Mouse (Mus musculus) frontal cortex, postnatal 10 days (tissue): ENCODE results near the gene Galnt16.

Experiments used
- DNase-seq, 2 experiments: peaks; one replicate each; pipeline ENCODE4 v3.0.0; 2022; ENCODE audit warnings: low spot score in 2 of 2, mixed read lengths in 1 of 2

The Galnt16 gene

DNA sequence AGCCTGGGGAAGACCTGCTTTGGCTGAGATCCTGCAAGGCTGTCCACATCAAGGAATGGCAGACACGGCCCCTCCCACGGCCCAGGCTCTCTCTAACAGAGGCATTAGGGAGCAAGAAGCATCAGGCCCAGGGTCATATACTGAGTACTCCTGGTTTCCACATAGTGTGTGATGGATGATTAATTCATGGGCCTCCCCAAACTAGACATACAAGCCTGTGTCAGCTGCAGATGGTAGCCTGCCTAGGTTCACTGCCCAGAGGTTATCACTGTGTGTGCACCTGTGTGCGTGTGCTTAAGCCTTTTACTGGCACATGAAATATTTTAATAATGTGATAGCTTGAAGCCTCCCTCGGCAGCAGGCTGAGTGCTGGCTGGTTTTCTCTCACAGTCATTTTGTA, 77.9 kb downstream of the Galnt16 start:
- no peak for DNase-seq

DNA sequence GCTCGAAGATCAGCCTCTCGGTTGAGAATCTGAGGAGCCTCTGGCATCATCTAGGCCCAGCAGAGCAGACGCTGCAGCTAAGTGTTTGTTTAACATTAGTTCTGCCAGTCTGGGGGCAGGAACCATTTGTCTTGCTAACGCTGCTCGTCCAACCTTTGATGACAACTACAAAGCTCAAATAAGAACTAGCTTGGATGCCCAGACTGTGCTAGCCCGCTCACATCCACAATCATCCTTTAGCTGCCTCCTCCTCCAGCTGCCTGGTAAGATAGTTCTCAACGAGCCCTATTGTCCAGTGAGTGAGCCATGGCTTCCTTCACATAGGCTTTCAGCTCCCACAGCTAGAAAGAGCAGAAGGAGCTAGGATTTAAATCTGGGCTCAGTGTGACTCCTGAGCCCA, 80.2 kb downstream of the Galnt16 start:
- DNase-seq = no peak

DNA sequence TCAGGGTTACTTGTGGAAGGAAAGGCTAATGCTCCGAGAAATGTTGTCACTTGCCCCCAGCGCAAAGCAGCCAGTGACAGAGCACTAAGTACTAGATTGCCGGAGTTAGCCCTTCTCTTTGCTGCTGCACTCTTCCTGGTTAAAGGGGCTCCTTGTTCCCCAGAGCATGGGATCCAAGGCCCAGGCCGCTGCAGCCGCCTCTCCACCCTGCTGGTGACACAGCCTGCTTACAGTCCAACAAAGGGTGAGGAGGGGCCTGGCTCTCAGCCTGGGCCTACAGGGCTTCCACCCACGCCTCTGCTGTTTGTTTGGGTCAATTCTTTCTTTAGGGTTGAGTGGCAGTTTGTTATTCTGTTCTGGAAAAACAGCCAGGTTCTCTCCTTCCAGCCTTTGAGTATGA, 80.7 kb downstream of the Galnt16 start:
- peak in 1 of 2 experiments; percentile 54 for DNase-seq

DNA sequence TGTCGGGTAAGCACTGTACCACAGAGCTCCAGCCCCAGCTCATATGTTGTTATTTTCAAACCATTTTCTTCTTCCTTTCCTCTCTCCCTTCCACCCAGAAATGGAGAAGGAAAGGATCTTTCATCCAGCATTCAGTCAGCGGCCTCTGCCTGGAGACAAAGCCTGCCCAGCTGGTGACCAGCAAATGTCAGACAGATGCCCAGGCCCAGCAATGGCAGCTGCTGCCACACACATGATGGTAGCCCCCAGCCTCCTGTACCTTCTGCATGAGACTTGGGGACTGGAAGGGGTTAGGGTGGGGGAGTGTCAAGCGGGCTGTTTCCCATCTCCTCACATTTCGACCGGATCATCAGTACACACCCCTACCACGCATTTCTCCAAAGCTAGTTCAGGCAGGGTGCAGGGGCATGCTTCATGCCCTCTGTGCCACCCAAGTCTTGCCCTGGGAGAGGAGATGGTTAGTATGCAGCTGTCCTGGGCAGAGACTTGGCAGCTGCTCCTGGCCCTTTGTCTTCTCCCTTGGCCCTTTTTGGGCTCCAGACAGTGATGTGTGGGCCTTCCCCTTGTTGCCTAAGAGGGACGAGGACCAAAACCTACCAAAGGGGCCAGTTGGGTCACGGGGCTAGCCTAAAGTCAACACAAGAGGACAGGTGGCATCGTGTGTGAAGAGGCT, 83.7 kb downstream of the Galnt16 start:
- DNase-seq = no peak

DNA sequence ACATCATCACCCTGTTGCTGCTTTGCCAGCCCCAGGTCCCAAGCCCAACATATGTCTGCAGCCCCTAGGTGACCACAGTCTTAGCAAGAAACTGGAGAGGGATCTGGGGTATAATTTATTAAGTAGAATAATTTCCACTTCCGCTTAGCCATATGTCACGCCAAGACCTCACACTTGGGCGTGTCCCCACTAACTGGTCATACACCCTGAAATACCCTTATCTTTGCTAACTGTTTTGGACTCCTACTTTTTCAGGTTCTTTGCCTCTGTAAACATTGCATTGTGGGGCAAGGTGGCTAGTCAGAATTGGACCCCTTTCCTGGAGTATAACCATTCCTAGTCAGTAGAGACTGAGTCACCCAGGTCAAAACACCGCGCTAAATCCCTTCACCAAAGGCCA, 84.4 kb downstream of the Galnt16 start:
- no peak for DNase-seq

DNA sequence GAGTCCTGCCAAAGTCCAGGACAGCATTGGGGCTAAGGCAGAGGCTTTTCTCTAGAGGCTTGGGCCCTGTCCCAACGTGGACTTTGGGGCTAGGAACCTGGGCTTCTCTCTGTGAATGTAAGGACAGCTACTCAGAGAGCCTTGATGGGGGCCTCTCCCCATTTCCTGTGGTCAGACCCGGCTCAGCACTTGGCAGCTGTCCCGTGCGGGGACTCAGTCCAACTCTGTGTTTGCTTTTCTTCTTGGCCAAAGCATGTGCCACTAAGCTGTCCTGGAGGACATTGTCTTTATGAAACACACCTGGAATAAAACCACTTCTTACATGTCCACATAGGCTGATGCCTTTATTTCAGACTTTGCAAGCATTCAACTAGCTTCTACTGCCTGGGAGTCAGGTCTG, 85.5 kb downstream of the Galnt16 start:
- DNase-seq = no peak

DNA sequence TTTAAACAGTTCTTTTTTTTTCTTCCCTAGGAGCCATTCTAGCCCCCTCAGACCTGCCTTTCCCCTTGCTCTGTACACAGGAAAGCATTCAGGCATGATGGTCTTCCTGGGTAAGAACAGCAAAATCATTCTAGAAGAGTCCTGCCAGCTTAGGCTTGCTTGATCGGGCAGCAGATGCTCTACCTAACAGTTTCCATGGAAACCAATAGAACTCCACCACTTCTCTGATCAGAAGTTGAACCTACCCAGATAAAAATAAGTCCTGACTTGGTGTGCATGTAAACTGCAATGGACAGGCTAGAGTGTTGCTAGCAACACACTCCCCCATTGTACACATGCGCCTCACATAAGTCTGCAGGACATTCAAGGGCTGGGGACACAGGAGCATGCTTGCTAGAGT, 86.1 kb downstream of the Galnt16 start:
- DNase-seq = no peak

DNA sequence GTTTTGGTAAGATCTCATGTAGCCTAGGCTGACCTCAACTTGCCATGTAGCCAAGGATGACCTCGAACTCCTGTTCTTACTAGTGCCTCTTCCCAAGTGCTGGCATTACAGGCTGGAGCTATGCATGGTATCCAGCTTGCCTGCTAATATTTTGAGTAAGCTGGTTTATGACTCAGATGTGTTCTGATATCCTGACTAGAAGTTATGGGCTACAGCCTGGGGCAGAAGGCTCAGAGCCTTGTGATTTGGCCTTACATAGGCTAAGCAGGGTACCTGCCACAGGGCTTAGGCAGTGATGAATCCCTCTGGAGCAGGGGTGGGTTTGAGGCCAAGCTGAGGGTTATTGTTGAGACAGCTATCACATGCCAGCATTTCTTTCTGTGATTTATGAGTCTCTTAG, 90.5 kb downstream of the Galnt16 start:
- DNase-seq = no peak

DNA sequence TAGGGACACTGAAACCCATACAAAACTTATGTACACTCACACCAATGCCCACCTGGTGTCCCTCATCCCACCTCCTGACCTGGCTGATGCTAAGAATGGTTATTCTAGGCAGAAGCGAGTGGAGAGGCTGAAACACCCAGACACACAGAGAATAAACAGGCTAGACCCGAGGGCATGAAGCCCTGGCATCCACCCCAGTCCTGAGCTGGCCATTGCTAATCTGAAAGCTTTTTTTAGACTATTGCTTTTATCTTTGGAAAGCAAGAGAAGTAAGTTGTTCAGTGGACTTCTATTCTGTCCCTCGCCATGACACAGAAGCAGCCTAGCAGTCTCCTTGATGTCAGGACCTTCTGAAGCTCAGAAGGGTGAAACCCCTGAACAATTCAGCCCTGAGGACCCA, 91.9 kb downstream of the Galnt16 start:
- no peak for DNase-seq

DNA sequence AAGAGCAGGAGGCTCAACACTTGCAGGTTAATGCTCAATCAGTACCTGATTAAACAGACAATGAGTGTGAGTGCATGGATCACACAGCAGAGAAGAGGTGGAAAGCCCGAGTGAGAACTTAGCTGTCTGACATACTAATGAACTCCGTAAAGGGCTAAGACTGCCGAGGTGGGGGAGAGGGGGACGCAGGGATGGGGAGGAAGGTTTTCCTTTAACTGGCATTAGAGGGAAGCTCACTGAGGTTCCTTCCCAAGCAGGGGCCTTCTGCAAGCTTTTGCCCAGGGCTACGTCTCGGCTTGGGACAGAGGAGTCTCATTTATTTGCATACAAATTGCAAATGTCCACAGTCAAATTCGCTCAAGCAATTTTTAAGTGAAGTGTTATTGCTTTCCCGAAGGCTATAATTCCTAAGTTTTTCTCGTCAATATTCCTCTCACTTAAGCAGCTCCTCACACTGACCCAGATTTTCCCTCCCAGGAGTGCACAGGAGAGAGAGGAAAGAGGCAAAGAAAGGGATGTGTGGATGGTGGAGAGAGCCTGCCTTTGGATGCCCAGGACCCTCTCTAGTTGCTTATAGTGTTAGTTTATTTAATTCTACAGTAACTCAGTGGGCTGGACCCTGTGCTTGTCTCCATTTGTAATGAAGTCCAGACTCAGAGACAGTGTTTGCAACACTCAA, 94.2 kb downstream of the Galnt16 start:
- no peak for DNase-seq

DNA sequence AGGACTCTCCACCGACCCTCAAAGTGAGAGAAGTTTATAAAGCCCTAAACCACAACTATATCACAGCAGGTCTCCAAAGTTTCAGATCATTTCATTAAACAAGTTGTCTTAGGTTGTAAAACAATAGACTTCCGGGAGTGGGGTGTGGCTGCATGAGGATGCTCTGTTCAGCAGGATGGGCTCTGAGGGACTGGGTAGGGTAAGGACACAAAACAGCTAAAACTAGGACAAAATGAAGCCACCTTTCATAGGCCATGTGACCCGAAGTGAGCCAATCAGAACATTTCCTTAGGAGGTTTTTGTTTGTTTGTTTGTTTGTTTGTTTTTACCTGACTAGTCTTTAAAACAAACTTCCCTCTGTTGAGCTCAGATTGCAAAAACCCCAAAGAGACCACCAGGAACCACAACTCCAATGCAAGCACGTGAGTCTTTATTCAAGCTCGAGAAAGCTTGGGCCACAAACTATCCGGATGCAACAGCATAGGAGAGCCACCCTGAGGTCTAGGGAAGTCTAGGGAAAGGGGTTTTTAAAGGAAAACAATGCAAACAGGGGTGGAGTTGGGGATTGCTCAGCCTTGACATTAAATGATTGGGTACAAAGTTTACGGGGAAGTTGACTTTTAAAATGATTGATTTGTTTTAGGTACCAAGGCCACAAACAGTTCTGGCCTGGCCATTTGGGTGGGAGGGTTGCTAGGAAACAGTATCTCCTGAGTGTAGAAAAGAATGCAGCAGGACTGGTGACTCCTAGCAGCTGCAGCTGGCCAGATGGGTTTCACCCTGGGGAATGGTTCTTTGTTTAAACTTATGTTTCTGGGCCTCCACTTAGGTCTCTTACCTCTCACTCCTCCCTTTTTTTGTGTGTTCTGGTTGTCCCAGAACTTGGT, 97.5 kb downstream of the Galnt16 start:
- no peak for DNase-seq

DNA sequence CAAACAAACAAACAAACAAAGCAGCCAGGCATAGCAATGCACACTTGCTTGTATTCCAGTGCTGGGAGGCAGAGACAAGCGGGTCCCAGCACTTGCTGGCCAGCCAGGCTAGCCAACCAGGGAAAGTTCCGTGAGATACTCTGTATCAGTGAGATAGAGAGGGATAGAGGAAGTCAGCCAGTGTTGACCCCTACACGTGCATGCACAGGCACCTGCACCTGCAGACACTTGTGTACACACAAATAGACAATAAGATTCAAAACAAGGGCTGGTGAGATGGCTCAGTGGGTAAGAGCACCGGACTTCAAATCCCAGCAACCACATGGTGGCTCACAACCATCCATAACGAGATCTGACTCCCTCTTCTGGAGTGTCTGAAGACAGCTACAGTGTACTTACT, 102.4 kb downstream of the Galnt16 start:
- no peak for DNase-seq

DNA sequence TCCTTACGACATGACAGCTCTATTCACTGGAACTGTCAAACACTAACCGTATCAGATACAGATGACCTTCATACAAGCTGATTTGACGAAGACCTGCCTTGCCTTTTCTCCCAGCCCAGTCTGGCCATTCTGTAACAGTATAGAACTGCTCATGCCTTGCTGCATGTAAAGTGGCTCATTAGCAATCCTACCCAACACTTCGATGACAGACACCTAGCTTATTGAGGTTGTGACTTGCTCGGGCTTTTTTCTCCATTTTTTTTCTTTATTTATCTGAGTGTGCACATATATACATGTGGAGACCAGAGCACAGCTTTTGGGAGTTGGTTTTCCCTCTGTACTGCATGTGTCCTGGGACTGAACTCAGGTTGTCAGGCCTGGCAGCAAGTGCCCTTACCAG, 113.7 kb downstream of the Galnt16 start:
- no peak for DNase-seq

DNA sequence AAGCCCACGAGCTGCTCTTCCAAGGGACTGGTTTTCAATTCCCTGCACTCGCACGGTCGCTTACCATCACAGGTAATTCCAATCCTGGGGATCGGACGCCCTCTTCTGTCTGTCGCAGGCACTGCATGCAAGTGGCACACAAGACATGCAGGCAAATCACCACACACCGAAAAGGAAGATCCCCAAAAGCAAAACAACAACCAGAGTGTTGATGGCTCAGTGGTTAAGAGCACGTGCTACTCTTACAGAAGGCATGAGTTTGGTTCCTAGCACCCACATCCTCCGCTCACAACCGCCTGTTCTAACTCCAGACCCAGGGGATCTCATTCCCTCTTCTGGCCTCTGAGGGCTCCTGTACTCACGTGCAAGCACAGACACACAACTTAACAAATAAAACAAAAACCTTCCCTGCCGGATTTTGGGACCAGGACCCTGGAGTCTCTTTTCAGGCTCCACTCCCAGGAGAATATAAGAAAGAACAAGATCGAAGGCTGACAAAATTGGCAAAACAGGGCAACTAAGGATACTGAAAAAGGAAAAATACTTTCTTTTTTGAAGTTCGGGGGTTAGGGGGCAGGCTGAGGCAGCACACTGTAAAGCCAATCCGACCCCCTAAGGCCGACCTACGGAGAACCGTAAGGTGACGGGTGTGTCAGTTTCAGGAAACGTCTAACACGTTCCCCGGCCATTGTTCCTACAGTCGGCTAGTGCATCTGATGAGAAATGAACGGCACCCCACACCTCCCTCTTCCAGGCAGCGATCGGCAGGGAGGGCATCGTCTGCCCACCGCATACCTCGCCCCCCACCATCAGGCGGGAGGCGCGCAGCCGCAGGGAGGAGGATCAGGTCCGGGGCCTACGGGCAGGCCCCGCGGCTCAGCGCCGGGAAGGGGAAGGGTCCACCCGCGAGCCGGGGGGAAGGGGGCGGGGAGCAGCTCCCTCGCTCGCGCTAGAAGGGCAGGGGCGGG, 124.9 kb downstream of the Galnt16 start:
- DNase-seq = peak; percentile 28 to 31

DNA sequence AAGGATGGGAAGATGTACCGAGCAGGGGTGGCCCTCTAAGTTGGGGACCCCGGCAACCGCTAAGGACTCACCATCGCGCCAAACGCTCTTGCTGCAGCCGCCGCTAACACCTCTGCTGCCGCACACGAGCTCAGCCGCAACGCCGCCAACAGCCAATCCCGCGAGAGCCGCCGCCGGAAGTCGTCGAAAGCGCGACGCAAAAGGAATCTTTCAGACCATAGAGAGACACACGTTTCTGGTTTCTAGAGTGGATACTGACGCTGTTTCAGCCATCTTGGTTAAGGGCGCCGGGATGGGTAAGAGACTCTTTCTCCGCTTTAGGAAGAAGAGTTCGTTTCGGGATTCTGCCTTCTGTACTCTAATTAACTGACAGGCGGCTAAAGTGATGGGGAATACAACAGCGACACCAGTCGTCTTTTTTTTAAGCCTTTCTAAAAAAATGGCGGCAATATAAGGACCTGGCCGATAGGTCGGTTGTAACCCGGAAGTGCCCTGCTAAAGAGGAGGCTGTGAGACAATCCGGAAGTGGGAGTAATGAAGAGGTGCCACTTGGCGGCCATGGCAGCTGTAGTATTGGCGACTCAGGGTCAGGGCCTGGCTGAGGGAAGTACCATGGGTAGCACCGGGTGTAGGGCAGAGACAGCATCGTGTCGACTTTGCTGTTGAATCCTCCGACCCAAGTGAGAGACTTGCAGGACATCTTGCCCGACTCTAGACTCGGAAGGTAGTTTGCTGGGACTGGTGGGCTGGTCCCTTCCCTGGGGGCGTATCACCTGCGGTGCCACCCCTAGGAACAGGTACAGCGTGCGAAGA, 125.8 kb downstream of the Galnt16 start, which contains the start of the genes Slc39a9 and Erh:
Gene Slc39a9, plus strand, starts transcription at position 191 of the 813 bp plus-strand sequence.
Gene Erh, minus strand, starts transcription at position 649 of the 813 bp plus-strand sequence.
- peak; percentile 89 to 92 for DNase-seq

DNA sequence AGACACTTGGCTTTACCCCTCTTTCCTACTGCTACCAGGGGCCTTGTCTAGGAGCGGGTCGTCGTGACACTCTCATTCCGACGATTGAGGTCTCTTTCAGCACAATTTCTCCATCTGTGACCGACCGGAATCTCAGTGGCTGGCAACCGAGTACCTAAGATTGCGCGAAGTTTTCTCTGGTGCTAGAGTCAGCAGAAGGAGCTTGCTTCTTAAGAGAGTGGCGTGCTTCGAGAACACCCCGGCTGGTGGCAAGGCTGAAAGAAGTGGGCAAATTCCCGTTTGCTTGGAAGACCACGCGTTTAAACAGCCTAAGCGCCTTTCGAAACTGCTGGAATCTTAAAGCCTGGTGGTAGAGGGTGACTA, 126.4 kb downstream of the Galnt16 start:
- DNase-seq = peak in 1 of 2 experiments; percentile 9

DNA sequence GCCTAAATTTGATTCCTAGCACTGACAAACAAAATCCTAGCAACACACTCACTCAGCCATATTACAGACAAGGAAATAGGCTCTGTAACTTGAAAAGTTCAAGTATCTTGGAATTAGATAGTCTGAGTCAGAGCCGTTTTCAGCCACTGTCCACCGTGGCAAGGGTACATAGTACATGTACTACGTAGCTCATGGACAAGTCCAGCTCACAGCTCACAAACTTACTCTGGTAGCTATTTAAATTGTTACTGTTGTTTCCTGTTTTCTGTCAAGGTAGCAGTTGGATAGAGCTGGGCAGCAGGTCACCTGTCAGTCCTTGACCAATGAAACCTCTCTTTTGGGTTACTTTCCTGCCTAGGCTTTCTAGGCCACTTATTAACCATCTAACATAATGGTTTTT, 128.3 kb downstream of the Galnt16 start:
- no peak for DNase-seq

DNA sequence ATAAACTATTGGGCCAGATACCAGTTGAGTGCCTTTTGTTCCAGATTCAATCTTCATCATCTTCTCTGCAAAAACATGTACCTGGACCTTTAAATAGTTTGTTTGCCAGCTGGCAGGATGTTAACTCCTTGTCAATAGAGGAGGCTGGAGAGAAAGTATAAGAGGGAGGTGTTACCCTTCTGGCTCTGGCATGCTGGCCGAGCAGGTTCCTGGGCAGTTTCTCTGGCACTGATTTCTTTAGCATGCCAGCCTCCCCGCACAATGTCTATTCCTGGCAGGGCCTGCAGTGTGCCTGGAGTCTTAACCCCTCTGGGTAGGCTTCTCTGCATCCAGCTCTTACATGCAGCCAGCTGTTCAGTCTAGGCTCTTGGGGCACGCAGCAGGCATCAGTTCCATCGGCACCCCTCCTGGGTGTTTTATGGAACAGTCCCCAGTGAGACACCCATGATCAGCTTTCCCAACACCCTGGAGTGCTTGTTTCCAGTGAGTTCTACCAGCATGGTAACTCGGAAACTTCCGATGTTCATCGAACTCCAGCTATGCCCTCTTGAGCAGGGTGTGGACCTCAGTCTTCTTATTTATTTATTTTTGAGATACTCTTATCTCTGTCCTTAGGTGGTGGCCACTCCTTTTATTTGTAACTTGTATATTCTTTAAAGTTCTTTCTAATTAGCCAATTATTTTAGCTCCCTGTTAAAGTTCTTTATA, 136.0 kb downstream of the Galnt16 start:
- no peak for DNase-seq

DNA sequence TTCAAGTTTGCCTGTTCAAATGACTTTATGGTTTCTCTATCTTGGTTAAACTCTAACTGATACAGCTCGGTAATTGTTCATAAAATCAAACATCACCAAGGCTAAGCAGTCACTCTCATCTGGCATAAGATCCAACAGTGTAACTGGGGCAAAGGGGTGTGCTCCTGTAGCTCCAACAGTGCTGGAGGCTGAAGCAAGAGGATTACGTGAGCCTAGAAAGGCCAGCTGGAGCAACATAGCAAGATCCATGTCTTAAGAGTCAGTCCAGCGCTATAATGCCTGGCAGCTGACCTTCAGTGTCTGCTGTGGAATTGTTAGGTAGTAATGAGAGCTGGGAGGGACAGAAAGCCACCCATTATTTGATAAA, 136.6 kb downstream of the Galnt16 start:
- DNase-seq = no peak

DNA sequence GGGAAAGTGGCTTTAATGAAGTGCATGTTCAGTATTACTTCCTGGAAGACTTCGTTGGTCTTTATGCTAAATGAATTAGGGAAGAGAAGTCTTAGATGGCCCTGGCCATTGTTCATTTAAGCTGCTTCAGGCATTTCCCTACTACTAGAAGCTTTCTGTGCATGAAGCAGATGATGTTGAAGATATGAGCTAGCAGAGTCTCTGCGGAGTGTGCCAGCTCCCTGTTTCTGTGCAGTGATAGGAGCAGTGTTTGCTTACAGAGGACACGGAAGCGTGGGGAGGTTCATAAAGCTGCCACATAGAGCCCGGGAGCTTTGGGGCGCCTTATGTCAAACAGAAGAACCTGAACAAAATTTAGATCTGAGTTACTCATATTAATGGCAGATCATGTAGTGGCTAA, 140.6 kb downstream of the Galnt16 start:
- no peak for DNase-seq
